Mouse (Mus musculus): ENCODE results near the gene Gm5114. TPM values are rescaled to one million over a fixed set of nuclear protein-coding genes. Genes with fewer than 3 reads are reported as not detected.
"Not testable (repeated sequence)": the region's sequence is repeated elsewhere in the genome, so short reads cannot be mapped to it uniquely, and the experiment has no call there.

Gene Gm5114
- polyA plus RNA-seq (2015; fragmentation: Nextera tagmentation; extraction: Ambion mirVana) = not detected in 2 replicates

DNA sequence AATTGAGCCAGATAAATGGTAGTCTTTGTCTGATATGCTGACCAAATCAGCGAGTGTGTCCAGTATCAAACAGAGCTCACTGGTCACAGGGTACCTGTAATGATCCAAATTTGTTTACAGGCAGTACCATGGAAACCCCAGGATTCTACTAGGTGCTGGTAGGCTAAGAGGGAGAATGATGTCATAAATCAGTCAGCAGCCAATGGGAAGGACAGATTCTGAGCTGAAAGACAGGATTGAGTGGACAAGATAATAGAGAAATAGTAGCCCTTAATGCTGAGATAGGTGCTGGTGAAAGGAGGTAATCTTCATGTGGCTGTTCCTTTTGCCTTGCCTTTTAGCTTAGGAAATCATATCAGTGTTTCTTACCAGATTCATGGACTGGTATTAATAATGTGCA is at the start of gene Gm5114:
Gene Gm5114, minus strand, starts transcription at position 101 of the 400 bp plus-strand sequence.
- not testable (repeated sequence) for H3K9ac ChIP-seq; H3K36me3 ChIP-seq; H3K27ac ChIP-seq; H3K9me3 ChIP-seq; H3K27me3 ChIP-seq (replicated peaks); ATAC-seq (ENCODE audit: insufficient read depth, low FRiP score, low read depth); H3K4me3 ChIP-seq (replicated peaks); H3K4me2 ChIP-seq; H3K4me1 ChIP-seq
- WGBS = 41% methylated on average over 1 of the region's 1 CpGs

GRCm38 (mm10) chr7:39455806-39456205 is 42.8 kb upstream of the Gm5114 start:
- H3K9ac ChIP-seq = no peak overlapping the region
- H3K27ac ChIP-seq = no peak overlapping the region
- H3K4me1 ChIP-seq = no peaks in the 10 kb centered on the region
- no peak overlapping the region for H3K4me2 ChIP-seq
- 35% methylated on average over 6 of the region's 6 CpGs for WGBS
- H3K4me3 ChIP-seq (replicated peaks) = no peak overlapping the region
- no peaks in the 10 kb centered on the region for H3K36me3 ChIP-seq
- no peaks in the 10 kb centered on the region for H3K9me3 ChIP-seq
- H3K27me3 ChIP-seq (replicated peaks) = no peaks in the 10 kb centered on the region
- ATAC-seq (ENCODE audit: insufficient read depth, low FRiP score, low read depth) = peak; percentile 66; the same call in 1 of the 2 replicates

DNA sequence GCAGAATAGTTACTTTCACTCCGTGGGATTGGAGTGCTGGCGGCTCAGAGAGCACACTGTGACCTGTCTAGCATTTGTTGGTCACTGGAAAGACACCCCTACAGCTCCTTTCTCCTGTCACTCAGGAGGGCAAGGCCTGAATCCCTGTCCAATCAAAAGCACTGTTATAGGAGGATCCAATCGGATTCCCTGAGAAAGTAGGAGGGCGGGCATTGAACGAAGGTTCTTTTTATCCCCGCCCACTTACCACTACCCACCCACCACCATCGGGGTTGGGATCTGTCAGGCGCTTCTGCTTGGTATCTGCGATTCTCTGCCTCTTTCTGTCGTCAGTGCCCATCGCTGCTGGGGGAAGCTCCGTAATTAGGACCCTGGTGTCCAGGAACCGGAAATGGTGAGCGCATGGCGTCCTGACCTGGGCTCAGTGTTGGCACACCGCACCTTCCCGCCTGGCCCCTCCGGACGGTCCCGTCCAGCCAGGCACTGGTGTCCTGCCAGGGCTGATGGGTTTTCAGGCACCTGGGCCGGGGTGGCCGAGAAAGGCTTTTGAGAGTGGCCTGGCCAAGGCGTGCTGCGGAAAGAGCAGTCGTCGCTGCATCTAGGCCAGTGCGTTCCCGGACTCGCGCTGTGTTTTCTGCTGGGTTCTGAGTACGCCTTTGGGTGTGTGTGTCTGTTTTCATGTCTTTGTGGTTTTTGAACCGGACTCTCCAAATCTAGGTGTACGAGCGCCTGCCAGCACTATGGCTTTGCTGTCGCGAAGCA is 36.5 kb upstream of the Gm5114 start:
- peak; percentile 99 for ATAC-seq (ENCODE audit: insufficient read depth, low FRiP score, low read depth)
- WGBS = under 1% methylated on average over 36 of the region's 36 CpGs
- Histone ChIP-seq H3K9ac (peak overlapping the region; percentile 69), H3K27ac (peak overlapping the region; percentile 57; the same call in 1 of the 2 replicates), H3K4me1 (peaks cover 6% of the 10 kb centered on the region), H3K4me3 (replicated peaks) (peak overlapping the region; percentile 82), H3K9me3 (no peaks in the 10 kb centered on the region), H3K4me2 (peak overlapping the region; percentile 61), H3K27me3 (replicated peaks) (0 out of 2 replicates have a peak, but pooled peaks cover 3% of the 10 kb centered on the region), H3K36me3 (no peaks in the 10 kb centered on the region)

DNA sequence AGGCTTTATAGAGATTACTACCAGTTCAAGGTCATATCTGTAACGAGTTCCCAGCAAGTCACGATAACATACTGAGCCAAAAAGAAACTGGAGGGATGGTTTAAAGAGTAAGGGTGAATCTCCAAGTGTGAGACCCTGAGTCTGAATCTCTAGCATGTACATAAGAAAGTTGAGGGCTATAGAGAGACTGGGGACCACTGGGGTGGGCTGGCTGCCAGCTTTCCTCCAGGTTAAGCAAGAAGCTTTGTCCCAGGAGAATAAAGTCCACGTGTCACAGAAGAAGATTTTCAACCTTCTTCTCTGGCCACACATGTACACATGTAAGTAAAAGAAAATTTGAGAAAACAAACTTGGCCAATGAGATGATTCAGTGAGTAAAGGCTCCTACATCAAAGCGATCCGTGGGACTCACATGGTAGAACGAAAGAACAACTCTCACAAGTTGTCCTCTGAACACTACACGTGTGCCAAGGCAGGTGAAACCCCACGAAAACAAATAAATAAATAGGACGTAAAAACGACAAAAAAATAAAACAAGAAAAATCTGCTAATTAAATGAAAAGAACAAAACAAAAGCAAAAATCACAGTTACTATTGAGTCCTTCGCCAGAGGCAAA is 35.8 kb upstream of the Gm5114 start:
- Histone ChIP-seq H3K9ac (no peak overlapping the region), H3K4me3 (replicated peaks) (peak overlapping the region; percentile 82), H3K27ac (no peak overlapping the region), H3K4me1 (peaks cover 6% of the 10 kb centered on the region), H3K36me3 (no peaks in the 10 kb centered on the region), H3K9me3 (no peaks in the 10 kb centered on the region), H3K4me2 (peak overlapping the region; percentile 61), H3K27me3 (replicated peaks) (0 out of 2 replicates have a peak, but pooled peaks cover 3% of the 10 kb centered on the region)
- no peak for ATAC-seq (ENCODE audit: insufficient read depth, low FRiP score, low read depth)
- WGBS = 53% methylated on average over 11 of the region's 11 CpGs

DNA sequence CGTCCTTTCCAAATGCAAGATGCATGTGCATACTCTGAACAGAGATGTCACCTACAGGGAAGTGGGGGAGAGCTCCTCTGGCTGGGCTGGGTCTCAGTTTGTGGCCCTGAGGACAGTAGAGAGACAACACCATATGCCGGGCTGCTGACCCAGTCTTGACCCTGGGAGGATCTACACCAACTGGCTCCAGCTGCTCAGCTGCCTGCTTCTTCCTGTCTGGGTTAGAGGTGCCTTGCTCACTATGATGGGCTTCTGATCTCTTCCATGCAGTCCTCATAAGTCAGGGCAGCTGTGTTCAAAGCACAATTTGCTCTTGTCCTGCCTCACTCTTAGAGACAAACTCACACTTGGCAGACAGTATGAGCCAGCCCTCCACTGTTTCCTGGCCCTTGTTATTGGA is 28.3 kb upstream of the Gm5114 start:
- WGBS = 31% methylated on average over 2 of the region's 2 CpGs
- no peak overlapping the region for H3K4me2 ChIP-seq
- ATAC-seq (ENCODE audit: insufficient read depth, low FRiP score, low read depth) = no peak
- 0 out of 2 replicates have a peak, but pooled peaks cover 3% of the 10 kb centered on the region for H3K27me3 ChIP-seq (replicated peaks)
- no peaks in the 10 kb centered on the region for H3K4me1 ChIP-seq
- no peak overlapping the region for H3K4me3 ChIP-seq (replicated peaks)
- no peaks in the 10 kb centered on the region for H3K36me3 ChIP-seq
- no peak overlapping the region for H3K9ac ChIP-seq
- no peaks in the 10 kb centered on the region for H3K9me3 ChIP-seq
- no peak overlapping the region for H3K27ac ChIP-seq

DNA sequence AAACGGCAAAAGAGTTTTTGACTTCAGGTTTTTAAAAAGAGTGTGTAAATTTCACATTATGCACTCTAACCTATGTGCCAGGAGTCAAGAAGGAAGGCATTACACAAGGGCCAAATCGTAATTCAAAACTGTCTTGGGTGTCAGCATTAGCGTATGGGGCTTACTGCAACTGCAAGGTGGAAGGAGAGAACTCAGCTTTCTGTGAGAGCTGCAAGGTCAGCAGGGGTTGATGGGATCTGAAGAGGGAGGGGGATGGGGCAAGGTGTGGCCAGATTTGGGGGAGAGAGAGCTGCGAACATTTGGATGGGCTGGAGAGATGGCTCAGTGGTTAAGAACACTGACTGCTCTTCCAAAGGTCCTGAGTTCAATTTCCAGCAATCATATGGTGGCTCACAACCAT is 27.4 kb upstream of the Gm5114 start:
- 77% methylated on average over 4 of the region's 4 CpGs for WGBS
- Histone ChIP-seq H3K27me3 (replicated peaks) (0 out of 2 replicates have a peak, but pooled peaks cover 3% of the 10 kb centered on the region), H3K4me1 (no peaks in the 10 kb centered on the region), H3K4me2 (no peak overlapping the region), H3K36me3 (no peaks in the 10 kb centered on the region), H3K27ac (no peak overlapping the region), H3K9me3 (no peaks in the 10 kb centered on the region), H3K4me3 (replicated peaks) (no peak overlapping the region), H3K9ac (no peak overlapping the region)
- no peak for ATAC-seq (ENCODE audit: insufficient read depth, low FRiP score, low read depth)

Small RNA genes lying within 50 kb of the gene (microRNA-seq; reads per million reads assigned to microRNA genes)
- not detected for gene Gm27437

Other genes starting within 250 kb of the Gm5114 start
- gene Zfp619, start 104.6 kb upstream of the Gm5114 start, polyA plus RNA-seq (2015; fragmentation: Nextera tagmentation; extraction: Ambion mirVana) = 1.4 TPM in 2 replicates

All from stomach, embryonic 15.5 days (tissue).